Mouse (Mus musculus) spleen, adult 12 weeks (tissue): ENCODE data around the gene Psmd9.
A peak's percentile ranks its signal among the peaks of the same experiment; 100 is the strongest.

Source experiments
- DNase-seq: peaks from one replicate; pipeline ENCODE4 v3.0.0; 2022; ENCODE audit warnings: low spot score

The Psmd9 gene

DNA sequence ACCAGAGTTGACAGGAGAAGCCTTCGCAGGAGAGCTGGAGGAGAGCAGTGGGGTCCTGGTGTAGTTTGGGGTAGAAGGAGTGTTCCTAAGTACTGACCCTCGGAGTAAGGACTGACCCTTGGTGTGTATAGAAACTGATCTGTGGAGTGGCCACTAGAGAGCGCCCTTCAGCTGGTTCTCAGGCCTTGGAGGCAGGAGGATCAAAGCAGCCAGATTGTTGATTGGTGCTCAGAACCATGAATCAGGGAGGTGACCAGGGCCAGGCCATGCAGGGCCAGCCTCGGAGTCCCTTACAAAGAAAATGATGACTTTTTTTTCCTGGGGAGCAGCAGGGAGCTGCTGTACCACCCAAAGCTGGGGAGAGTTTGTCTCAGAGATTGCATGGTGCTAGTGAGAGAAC lies 76.3 kb downstream of the Psmd9 start:
- no peak for DNase-seq

DNA sequence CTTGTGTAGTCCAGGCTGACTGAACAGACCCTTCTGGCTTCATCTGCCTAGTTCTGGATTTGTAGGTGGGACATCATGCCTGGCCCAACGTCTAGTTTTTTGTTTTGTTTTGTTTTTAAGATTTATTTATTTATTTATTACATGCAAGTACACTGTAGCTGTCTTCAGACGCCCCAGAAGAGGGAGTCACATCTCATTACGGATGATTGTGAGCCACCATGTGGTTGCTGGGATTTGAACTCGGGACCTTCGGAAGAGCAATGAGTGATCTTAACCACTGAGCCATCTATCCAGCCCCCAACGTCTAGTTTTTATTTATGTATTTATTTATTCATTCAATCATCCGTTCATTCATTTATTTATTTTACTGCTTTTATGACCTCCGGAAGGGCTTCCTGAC lies 82.2 kb downstream of the Psmd9 start:
- DNase-seq = no peak

DNA sequence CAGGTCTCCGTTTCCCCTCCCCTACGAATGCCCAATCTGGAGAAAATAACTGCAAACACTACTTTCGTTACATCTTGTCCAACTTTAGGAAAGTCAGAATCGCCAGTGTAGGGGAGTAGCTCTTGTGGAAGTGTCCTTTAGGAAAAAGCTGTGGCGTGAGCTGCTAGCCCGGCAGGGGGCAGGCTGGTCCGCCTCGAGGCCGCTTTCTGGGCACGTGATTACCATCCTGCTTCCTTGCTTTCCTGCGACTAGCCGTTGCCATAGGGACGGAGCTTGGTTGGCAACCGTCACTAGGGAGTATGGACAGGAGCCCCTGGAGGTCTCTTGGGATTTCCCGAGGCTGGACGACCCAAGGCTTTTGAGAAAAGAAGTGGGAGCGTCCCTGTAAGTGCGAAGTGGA lies 82.6 kb downstream of the Psmd9 start, which contains the start of gene Wdr66:
TSS of gene Wdr66 (plus strand) at position 269 of the 400 bp plus-strand sequence.
- DNase-seq = peak; percentile 11

DNA sequence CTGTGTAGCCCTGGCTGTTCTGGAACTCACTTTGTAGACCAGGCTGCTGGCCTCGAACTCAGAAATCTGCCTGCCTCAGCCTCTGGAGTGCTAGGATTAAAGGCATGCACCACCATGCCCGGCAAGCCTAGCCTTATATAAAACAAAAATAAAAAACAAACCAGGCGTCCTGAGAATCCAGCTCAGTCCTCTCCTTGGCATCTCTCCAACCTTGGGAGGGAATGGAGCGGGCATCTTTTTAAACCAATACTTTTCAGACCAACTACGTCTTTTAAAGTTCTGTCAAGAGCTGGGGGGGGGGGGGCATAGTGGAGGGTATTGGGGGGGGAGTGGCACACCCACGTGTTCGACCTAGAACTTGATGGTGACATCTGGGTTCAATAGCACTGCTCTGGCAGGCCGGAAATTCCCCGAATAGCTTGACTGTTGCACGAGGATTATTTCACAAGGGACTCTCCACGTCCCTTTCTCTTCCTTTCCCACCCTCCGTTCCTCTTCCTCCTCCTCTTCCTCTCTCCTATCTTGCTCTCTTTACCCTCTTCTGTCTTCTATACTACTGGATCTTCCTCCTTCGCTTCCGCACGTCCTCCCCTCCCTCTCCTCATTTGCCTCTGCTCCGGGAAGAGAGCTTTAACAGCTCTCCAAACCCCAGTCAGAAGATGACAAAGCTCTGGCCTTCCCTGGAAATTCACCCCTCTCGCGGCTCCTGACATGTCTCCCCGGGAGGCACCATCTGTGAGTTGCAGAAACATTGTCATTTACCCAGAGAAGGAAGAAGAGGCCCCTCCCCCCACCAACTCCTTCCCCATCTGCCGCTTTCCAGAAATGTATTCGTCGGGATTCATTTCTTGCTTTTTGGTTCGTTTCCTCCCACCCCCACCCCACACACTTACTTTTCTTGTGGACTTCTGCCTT lies 87.9 kb downstream of the Psmd9 start:
- no peak for DNase-seq

DNA sequence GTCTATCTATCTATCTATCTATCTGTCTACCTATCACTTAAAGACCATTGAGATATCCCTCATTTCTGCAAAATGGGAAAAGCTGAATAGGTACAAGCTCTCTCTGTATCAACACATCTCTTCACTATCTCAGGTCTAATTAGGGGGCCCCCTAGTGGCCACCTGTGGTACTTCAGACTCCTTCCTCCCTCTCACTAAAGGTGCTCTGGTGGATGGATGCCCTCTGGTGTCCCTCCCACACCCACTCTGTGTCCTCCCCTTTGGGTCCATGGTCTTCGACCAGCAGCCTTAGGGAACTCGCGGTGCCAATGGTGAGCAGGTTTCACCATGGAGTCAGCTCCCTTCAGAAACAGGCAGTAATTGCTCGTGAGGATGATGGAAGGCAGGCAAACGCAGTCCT lies 89.8 kb downstream of the Psmd9 start:
- peak; percentile 68 for DNase-seq

DNA sequence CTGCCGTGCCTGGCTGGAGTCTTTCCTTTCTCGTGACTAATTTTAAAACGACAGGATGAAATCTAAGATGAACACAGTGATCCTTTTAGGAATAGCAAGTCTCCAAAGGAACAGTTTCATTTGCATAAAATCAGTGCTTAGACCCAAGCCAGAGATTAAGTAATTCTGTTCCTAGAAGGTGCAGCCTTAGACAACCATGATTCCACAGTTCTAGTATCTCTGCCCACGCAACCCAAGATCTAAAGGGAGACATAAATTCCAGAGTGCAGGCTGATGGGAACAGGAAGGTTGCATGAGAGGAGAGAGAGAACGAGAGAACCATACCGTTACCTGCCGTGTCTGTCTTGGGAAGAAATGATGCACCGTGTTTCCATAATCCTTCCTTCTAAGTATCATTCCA lies 91.5 kb downstream of the Psmd9 start:
- DNase-seq = no peak

DNA sequence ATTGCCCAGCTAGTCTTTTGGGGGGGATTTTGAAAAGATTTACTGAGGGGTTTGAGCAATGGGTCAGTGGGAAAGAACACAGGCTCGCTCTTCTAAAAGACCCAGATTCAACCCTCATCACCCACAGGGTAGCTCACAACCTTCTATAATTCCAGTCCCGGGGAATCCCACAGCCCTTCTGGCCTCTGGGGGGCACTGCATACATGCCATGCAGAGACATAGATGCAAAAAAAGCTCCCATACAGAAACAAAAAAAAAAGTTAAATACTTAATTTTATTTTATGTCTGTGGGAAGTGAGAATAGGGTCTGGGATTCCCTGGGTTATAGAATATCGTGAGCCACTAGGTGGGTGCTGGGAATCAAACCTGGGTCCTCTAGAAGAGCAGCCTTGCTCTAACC lies 97.7 kb downstream of the Psmd9 start:
- no peak for DNase-seq

DNA sequence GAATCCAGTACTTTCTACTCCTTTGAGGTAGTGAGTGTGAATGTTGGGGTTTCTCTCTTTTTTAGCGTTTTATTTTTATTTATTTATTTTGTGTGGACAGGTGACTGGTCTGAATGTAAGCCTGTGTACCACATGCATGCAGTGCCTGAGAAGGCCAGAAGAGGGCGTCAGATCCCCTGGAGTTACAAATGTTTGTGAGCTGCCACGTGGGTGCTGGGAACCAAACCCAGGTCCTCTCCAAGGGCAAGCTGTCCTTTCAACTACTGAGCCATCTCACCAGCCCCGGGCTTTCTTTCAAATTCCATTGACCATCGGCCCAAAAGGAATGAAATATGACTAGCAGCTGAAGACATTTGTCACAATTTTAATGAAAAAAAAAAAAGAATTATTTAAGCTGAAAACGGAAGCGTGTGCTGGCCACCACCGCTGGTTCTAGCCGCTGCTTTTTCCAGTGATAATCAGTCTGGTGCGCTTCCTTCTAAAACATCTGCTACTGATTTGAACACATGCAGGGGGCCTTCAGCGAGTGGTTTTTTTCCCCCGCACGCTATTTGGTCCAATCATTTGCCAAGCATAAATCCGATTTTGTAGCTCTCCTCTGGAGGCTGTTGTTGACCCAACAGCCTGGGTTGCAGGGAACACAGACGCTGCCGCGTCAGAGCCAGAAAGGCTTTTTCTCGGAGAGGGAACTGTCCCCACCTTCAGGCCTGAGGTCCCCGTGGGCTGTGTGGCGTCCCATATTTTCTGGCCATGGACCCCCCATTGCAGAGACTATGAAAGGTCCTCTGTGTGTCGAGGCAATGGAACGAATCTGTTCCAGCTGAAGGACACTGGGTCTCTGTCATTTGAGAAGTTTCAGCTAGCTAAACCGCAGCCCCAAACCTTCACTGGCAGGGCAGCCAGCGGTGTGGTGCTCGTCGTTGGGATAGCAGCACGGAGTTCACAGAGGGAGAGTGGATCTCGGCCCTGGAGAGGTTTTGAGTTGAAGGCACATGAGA lies 99.6 kb downstream of the Psmd9 start:
- DNase-seq = no peak

DNA sequence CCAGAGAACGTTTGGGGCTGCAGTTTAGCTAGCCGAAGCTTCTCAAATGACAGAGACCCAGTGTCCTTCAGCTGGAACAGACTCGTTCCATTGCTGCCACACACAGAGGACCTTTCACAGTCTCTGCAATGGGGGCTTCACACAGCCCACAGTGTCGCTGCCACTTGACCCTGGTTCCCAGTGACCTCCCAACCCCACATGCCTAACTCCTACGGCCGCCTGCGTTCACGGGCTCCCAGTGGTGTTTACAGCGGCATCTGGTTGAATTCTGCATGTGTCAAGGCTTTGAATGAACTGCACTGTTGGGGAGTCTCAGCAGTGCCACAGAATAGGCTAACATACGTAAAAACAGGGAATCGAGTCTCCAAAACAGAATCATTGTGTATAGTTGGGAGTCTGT lies 101.7 kb downstream of the Psmd9 start:
- DNase-seq = no peak

DNA sequence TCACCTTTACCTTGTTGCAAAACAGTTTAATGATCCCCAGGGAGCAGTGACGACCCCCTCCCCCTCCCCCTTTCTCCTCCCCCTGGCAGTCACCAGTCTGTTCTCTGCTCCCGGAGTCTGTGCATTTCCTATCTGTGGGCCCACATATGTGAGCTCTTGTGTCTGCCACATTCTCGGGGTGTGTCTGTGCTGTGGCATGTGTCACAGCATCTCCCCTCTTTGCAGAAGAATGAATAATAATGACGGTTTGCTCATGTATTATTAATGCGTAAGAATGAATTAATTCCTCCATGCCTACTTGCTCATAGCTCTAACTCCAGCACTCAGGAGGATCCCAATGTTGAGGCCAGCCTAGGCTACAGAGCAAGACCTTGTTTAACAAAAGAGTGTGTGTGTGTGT lies 103.7 kb downstream of the Psmd9 start:
- DNase-seq = no peak

DNA sequence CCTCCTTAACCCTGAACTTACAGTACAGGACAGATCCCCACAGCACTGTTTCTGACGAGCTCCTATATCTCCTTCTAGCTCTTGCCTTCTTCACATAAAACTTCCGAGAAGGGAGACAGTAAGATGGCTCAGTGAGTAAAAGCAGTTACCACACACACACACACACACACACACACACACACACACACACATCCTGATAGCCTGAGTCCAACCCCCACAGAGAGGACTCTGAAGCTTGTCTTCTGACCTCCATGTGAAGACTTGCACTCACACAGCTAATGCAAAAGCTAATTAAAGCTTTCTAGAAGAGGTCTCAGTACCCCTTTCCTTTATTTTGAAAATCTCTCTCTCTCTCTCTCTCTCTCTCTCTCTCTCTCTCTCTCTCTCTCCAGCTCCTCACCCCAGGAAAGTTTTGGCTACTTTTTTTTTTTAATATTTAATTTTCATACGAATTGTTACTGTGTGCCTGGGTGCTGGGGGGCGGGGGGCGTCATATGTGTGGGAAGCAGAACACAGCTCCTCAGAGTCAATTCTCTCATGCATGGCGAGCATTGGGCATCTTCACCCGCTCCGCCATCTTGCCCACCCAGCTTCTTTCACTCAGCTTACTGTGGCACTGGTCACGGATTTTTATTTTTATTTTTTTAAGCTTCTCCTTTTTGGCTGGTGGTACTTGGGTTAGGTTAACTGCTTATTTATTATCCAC lies 107.6 kb downstream of the Psmd9 start:
- DNase-seq = no peak

DNA sequence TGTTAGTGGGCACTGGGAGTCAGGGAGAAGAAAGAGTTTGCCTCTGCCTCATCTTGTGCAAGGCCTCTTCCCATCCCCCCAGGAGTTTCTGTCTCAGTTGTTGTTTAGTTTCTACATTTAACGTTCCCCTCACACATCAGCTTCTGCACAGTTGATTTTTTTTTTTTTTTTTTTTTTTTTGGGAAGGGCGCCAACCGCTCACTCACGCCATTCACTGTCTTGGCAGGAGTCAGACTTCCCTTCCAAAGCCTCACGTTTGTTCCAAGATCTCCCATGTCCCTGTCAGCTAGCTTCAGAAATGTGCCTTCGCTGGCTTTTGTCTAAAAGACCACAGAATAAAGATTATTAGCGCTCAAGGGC lies 108.1 kb downstream of the Psmd9 start:
- DNase-seq = no peak

DNA sequence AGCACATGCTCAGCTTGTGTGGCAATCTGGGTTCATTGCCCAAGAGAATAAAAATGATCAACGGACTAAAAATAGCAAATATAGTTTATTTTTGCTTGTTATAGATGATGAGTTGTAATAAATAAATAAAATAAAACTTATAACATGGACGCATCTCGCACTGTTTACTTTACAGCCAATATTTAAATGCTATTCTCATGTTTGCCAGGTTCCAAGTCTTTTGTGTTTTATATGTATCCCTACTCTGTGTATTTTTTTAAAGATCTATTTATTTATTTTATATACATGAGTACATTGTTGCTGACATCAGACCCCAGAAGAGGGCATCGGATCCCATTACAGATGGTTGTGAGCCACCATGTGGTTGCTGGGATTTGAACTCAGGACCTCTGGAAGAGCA lies 108.5 kb downstream of the Psmd9 start:
- DNase-seq = no peak

DNA sequence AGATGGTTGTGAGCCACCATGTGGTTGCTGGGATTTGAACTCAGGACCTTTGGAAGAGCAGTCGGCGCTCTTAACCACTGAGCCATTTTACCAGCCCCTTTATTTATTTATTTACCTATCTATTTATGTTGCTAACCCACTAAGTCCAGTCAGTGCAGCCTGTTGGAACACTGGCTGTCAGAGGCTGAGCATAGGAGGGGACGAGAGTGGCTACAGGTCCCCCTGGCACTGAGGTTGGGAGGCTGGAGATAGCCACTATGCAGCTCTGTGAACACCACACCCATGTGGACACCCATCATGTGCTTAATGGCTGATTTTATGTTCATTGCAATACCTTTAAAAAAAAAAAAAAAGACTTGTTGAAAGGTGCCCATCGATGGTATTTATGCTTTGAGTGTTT lies 110.0 kb downstream of the Psmd9 start:
- no peak for DNase-seq

DNA sequence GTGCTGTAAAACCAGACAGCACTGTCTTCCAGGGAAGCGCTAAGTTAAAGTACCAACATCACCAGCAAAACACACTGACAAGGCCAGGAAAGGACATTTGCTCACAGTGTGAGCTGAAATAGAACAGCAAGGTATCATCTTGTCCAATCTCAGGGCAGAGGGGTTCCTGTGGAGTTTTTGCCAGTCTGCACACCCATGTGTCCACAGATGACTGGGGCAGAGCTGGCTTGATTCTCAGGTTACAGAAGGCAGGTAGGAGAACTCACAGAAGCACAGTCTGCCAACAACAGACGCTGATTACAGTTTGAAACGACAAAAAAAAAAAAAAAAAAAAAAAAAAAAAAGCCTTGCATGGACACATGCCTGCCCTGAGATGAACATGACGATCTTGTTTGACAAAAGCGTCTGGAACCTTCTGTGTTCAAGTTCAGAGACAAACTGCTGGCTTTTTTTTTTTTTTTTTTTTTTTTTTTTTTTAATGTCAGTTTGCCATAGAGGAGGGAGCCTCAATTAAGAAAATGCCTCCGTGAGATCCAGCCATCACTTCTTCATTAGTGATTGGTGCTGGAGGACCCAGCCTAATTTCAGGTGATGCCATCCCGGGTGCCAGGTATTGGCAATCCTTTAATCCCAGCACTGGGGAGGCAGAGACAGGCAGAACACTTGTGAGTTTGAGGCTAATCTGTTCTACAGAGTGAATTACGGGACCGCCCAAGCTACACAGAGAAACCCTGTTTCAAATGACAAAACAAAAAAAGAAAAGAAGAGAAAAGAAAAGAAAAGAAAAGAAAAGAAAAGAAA lies 112.3 kb downstream of the Psmd9 start:
- DNase-seq = no peak

DNA sequence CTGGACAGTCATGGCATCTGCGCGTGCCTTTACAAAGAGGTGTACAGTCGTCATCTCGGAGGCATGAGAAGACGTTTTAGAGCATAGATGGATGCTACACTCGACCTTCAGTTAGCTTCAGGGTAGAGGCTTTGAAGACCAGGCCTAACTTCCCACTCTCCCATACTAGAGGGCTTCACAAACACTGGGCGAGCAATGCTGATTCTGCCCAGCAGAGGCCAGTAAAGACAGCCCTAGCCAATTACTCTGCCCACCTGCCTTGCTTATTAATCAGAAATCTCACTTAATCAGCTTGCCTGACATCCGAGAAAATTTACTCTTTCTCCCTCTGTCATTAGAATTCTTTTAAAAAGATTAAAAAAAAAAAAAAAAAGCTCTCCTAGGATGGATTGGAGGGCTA lies 116.0 kb downstream of the Psmd9 start:
- no peak for DNase-seq

DNA sequence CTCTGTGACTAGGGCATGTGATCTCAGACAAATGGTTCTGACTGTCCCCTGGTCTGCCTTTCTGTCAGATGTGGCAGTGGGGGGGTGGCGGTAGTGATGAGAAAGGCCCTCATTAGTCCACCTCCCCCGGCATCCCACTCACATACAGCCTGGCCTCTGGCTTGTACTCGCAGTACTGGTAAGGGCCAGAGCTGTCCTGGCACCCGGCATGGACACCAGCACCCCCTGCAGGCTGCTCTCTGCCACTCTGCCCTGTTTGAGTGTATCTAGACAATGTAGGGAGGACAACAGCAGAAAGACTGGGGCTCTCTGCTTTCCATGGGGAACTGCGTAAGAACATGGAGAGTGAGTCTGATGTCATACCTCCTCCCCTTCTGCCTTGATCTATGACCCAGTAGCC lies 118.9 kb downstream of the Psmd9 start:
- DNase-seq = no peak

DNA sequence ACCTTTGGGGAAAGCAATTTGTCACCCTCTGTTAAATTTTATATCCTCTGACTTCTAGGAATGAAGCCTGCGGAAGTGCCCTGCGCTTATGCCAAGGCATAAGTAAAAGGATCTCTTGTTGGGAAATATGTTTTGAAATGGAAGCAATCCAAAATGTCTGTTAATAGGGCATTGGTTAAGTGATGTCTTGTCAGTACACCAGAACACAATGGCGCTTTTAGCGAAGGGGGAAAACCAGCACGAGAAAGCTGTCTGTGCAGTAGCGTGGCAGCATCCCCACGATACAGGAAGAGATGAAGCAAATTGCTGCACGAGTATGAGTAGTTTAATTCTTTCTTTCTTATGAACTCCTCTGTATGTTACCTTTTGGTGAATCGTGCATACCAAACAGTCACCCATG lies 125.4 kb downstream of the Psmd9 start:
- DNase-seq = no peak

DNA sequence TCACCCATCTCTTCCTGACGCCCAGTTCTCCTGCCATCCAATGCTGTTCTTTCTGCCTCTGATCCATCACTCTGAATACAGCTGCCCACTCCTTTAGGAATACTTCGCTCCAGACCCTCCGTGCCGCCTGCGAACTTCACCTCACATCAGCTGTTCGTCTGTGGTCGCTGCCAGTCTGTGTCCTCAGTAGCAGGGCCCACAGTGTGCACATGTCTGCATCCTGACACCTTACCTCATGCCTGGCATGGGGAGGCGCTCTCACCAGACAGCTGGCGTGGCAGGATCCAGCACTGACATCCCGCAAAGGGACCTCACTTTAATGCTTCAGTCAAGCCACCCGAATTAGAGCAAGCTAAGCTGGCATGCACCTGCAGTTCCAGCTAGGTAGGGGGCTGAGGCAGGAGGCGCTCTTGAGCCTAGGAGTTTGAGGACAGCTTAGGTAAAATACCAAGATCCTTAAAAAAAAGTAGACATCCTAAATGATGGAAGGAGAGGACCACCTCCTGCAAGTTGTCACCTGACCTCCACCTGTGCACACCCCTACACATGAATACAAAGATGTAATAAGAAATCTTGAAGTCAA lies 127.1 kb downstream of the Psmd9 start:
- DNase-seq = no peak

DNA sequence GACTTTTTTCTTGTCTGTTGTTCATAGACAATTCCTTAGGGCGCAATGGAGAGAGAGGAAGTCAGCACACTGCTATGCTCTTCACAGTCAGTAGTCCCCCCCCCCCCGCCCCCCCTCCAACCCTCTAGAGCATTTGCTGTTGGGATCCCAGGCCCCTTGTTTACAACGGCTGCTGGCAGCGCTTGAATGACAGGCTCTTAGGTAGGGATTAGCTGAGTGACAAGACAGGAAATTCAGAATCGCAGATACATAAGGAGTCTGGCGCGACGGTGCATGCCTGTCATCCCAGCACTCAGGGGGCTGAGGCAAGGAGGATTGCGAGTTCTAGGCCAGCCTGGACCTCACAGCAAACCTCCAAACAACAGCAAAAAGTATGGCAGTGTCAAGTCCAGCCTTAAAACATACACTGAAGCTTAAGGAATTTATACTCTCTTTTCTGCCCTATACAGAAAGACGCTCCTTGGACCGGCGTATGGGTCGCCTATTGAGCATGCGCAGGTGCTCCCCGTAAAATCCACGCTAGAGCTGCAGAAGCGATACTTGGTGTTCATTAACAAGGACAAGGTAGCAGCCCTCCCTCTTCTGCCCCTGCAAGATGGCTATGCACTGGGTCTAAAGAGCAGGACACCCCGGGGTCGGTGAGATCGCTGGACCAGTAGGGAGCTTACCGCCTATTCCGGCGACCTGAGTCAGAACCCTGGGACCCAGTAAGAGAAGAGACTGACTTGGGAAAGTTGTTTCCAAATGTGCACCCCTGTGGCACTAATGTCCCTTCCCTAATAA lies 128.0 kb downstream of the Psmd9 start:
- no peak for DNase-seq
